Mouse (Mus musculus): ENCODE measurements around the gene Cbx7.

GRCm38 (mm10) chr15:79958418-79958817 is 12.5 kb downstream of the Cbx7 start:
- no peak for TF ChIP-seq CTCF (IDR thresholded peaks at IDR 0.05; ENCODE audit: low read depth, low read length)
- TF ChIP-seq POLR2A (IDR thresholded peaks at IDR 0.05; ENCODE audit: extremely low read depth, insufficient read depth, low read length): no peak
